In genomic region chr2:75626597-75627440, GRCm38 (mm10) we compare ENCODE assay signal across 26 mouse cellular contexts. TPM values are rescaled to one million over a fixed set of nuclear protein-coding genes. Genes with fewer than 3 reads are reported as not detected.
DNase-seq lines count a peak whose midpoint lies in the region; ATAC-seq and TF ChIP-seq lines count a peak whose summit lies in the region.
"Had no signal": no experiment of that assay in that cellular context is flagged by ENCODE, and none has a peak within 500 bp of the region (broad histone marks: within the 10 kb centered on the region; RNA-seq: fewer than 3 reads in every experiment).

No protein-coding gene starts in this region.

- no peaks in the 10 kb centered on the region for H3K36me3 ChIP-seq in lung, embryonic 14.5 days (ENCODE audit: insufficient read depth)
- H3K36me3 ChIP-seq in lung, postnatal 0 days (ENCODE audit: insufficient read depth, low read length), result no peaks in the 10 kb centered on the region
- H3K36me3 ChIP-seq: embryonic facial prominence, embryonic 13.5 days; forebrain, embryonic 10.5 days; G1E; heart, embryonic 13.5 days; hindbrain, embryonic 12.5 days; hindbrain, embryonic 15.5 days had no signal

- H3K27ac ChIP-seq in lung, embryonic 14.5 days (ENCODE audit: low read depth), result peak overlapping the region; percentile 26; the same call in 1 of the 2 replicates
- no peak overlapping the region for H3K27ac ChIP-seq in lung, postnatal 0 days (ENCODE audit: low read length)
- H3K27ac ChIP-seq: embryonic facial prominence, embryonic 13.5 days; forebrain, embryonic 10.5 days; forebrain, embryonic 13.5 days; heart, embryonic 13.5 days; hindbrain, embryonic 12.5 days; hindbrain, embryonic 15.5 days had no signal

- peak; percentile 50 for DNase-seq in heart, adult 11 months
- no peak for DNase-seq in heart, postnatal 14 days
- DNase-seq in lung, embryonic 14.5 days, result peak; percentile 89
- no peak for DNase-seq in lung, postnatal 14 days
- peak; percentile 78 for DNase-seq in lung, postnatal 0 days (ENCODE audit: low spot score)
- no peak for DNase-seq in lung, postnatal 36 days
- DNase-seq in lung, postnatal 4 days, result peak; percentile 65 to 85
- DNase-seq: adrenal gland, postnatal 10 days; adrenal gland, postnatal 36 days; B cell, adult 2 months; cerebellum, adult 11 months; cerebellum, adult 2 months; cerebellum, adult 9-11 months; cerebellum, postnatal 25 days; gastrocnemius, postnatal 10 days; gastrocnemius, postnatal 36 days had no signal

- no peak overlapping the region for H3K4me2 ChIP-seq in lung, embryonic 14.5 days
- H3K4me2 ChIP-seq in lung, postnatal 0 days (replicated peaks; ENCODE audit: low read depth, low read length), result no peak overlapping the region
- H3K4me2 ChIP-seq: embryonic facial prominence, embryonic 13.5 days; forebrain, embryonic 13.5 days; heart, embryonic 13.5 days; hindbrain, embryonic 12.5 days; hindbrain, embryonic 15.5 days had no signal

- H3K4me1 ChIP-seq in lung, embryonic 14.5 days (ENCODE audit: insufficient read depth), result no peaks in the 10 kb centered on the region
- no peaks in the 10 kb centered on the region for H3K4me1 ChIP-seq in lung, postnatal 0 days (ENCODE audit: insufficient read depth, low read depth, low read length)
- H3K4me1 ChIP-seq: embryonic facial prominence, embryonic 13.5 days; forebrain, embryonic 10.5 days; forebrain, embryonic 13.5 days; hindbrain, embryonic 12.5 days; hindbrain, embryonic 15.5 days had no signal

- TF ChIP-seq EP300 in lung, postnatal 0 days (IDR thresholded peaks at IDR 0.05), result peak; percentile 50; the same call in 1 of the 2 replicates

- TF ChIP-seq CTCF in lung, embryonic 14.5 days (IDR thresholded peaks at IDR 0.05; ENCODE audit: low read depth), result no peak
- TF ChIP-seq CTCF in lung, postnatal 0 days (IDR thresholded peaks at IDR 0.05), result no peak

- no peak overlapping the region for H3K9ac ChIP-seq in lung, embryonic 14.5 days
- no peak overlapping the region for H3K9ac ChIP-seq in lung, postnatal 0 days (replicated peaks; ENCODE audit: low read depth)
- H3K9ac ChIP-seq: embryonic facial prominence, embryonic 13.5 days; forebrain, embryonic 13.5 days; heart, embryonic 13.5 days; hindbrain, embryonic 12.5 days; hindbrain, embryonic 15.5 days had no signal

- 51% methylated on average over 6 of the region's 6 CpGs for WGBS in lung, embryonic 14.5 days
- WGBS in lung, postnatal 0 days, result 50% methylated on average over 6 of the region's 6 CpGs

- H3K9me3 ChIP-seq in lung, embryonic 14.5 days (ENCODE audit: low read depth, low read length), result no peaks in the 10 kb centered on the region
- H3K9me3 ChIP-seq in lung, postnatal 0 days (ENCODE audit: low read length), result no peaks in the 10 kb centered on the region
- H3K9me3 ChIP-seq: embryonic facial prominence, embryonic 13.5 days; forebrain, embryonic 10.5 days; forebrain, embryonic 13.5 days; G1E; heart, embryonic 13.5 days; hindbrain, embryonic 12.5 days; hindbrain, embryonic 15.5 days had no signal

- ATAC-seq in lung, embryonic 14.5 days (ENCODE audit: insufficient read depth), result peak; percentile 79
- peak; percentile 83 for ATAC-seq in lung, postnatal 0 days
- ATAC-seq: forebrain, embryonic 13.5 days; forebrain, embryonic 16.5 days; Patski had no signal

- H3K27me3 ChIP-seq in lung, embryonic 14.5 days (ENCODE audit: insufficient read depth, low read length), result no peaks in the 10 kb centered on the region
- H3K27me3 ChIP-seq in lung, postnatal 0 days (replicated peaks; ENCODE audit: insufficient read depth, low read length), result no peaks in the 10 kb centered on the region
- H3K27me3 ChIP-seq: CH12.LX; embryonic facial prominence, embryonic 13.5 days; forebrain, embryonic 13.5 days; heart, embryonic 13.5 days; hindbrain, embryonic 12.5 days; hindbrain, embryonic 15.5 days; Patski had no signal

- H3K4me3 ChIP-seq in lung, embryonic 14.5 days (ENCODE audit: low read depth, low read length), result no peak overlapping the region
- H3K4me3 ChIP-seq in lung, postnatal 0 days (ENCODE audit: low read depth, low read length), result no peak overlapping the region
- H3K4me3 ChIP-seq: embryonic facial prominence, embryonic 13.5 days; forebrain, embryonic 10.5 days; forebrain, embryonic 13.5 days; heart, embryonic 13.5 days; hindbrain, embryonic 12.5 days; hindbrain, embryonic 15.5 days had no signal

- intact Hi-C loops in heart, postnatal 14 days (cut with DNase I), result no loop called here

RNA-seq across cellular contexts. Expression of gene Hnrnpa3, which starts 32.2 kb away (rescaled TPM):
- total RNA-seq in heart, postnatal 14 days (2021), result 100 to 1,000 TPM; 192 to 229 TPM
- polyA plus RNA-seq in lung, embryonic 14.5 days (2014; fragmentation: Nextera tagmentation; extraction: Ambion mirVana), result 302 and 305 TPM in 2 replicates
- polyA plus RNA-seq in lung, postnatal 0 days (2015; fragmentation: Nextera tagmentation; extraction: Ambion mirVana), result 114 and 129 TPM in 2 replicates

Comparison
In these comparisons a context has a peak if more than half of its experiments do, and no peak if none do; other contexts are left out.
1. DNase-seq: peak in heart, adult 11 months (single experiment), lung, embryonic 14.5 days (single experiment), lung, postnatal 0 days (single experiment) and lung, postnatal 4 days (2 of 2); none in heart, postnatal 14 days (0 of 2), lung, postnatal 14 days (single experiment) and lung, postnatal 36 days (single experiment).